In the genomic region with DNA sequence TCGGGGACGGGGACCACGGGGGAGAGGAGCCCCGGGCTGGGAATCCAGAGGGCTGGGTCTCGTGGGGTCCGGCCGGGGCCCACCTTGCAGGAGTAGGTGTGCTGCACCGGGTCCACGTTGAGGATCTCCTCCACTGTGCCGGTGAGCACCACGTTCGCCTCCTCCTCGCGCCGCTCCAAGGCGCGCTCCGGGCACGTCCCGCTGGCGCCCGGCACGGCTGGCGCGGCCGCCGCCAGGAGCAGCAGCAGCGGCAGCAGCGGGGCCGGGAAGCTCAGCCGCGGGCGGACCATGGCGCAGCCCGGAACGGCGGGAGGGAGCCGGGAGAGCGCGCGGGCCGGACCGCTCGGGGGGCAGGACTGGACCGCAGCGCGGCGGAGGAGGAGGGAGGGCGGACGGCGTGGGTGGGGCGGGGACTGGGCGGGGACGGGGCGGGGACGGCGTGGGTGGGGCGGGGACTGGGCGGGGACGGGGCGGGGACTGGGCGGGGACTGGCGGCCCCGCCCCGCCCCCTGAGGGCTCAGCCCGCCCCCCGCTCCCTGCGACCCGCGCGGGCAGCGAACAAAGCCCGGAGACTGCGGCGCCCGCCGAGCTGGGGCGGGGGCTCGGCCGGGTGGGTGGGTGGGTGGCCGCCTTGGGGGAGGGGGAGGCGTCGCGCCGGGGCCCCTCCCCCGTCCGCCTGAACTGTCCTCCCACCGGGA, we compare ENCODE assay signal across 8 mouse cellular contexts. TPM values are rescaled to one million over a fixed set of nuclear protein-coding genes. Genes with fewer than 3 reads are reported as not detected.
DNase-seq lines count a peak whose midpoint lies in the region; ATAC-seq and TF ChIP-seq lines count a peak whose summit lies in the region.

Agrn (minus strand) TSS at position 358 of the 698 bp plus-strand sequence.

- H3K4me3 ChIP-seq in erythroblast, embryonic 14.5 days (replicated peaks), result peak within 1 kb of the TSS; percentile 82
- H3K4me3 ChIP-seq in heart, postnatal 0 days (ENCODE audit: low read depth, low read length), result peak within 1 kb of the TSS; percentile 80
- peak within 1 kb of the TSS; percentile 87 for H3K4me3 ChIP-seq in liver, postnatal 0 days (ENCODE audit: low read depth, low read length)
- peak within 1 kb of the TSS; percentile 87 for H3K4me3 ChIP-seq in neural tube, embryonic 14.5 days (ENCODE audit: low read depth, low read length)
- H3K4me3 ChIP-seq in thymus, adult 2 months (ENCODE audit: control insufficient read depth, insufficient read depth, low read length), result peak within 1 kb of the TSS; percentile 53

- peak within 1 kb of the TSS; percentile 77 for H3K9ac ChIP-seq in heart, postnatal 0 days (replicated peaks; ENCODE audit: low read depth, low read length)
- H3K9ac ChIP-seq in liver, postnatal 0 days (replicated peaks), result peak within 1 kb of the TSS; percentile 78
- H3K9ac ChIP-seq in neural tube, embryonic 14.5 days (replicated peaks; ENCODE audit: low read depth, low read length), result peak within 1 kb of the TSS; percentile 86

- peak; percentile 48 to 60 for DNase-seq in B cell, adult 2 months
- DNase-seq in adrenal gland, postnatal 25 days, result peak; percentile 82
- DNase-seq in heart, postnatal 0 days (ENCODE audit: low spot score), result no peak
- peak; percentile 76 to 91 for DNase-seq in kidney, postnatal 25 days
- peak; percentile 83 for DNase-seq in liver, postnatal 0 days
- peak; percentile 47 for DNase-seq in thymus, adult 2 months

- no peak for TF ChIP-seq EP300 in heart, postnatal 0 days (IDR thresholded peaks at IDR 0.05; ENCODE audit: low read depth)
- no peak for TF ChIP-seq EP300 in liver, postnatal 0 days (IDR thresholded peaks at IDR 0.05; ENCODE audit: low read depth)

- TF ChIP-seq CTCF in heart, postnatal 0 days (IDR thresholded peaks at IDR 0.05; ENCODE audit: low read depth), result no peak
- no peak for TF ChIP-seq CTCF in liver, postnatal 0 days (IDR thresholded peaks at IDR 0.05; ENCODE audit: low read depth)
- TF ChIP-seq CTCF in thymus, adult 2 months (IDR thresholded peaks at IDR 0.05; ENCODE audit: borderline replicate concordance, control insufficient read depth, extremely low read depth, insufficient read depth, low read length, poor library complexity), result no peak

- peaks cover 60% of the 10 kb centered on the region for H3K27me3 ChIP-seq in erythroblast, embryonic 14.5 days (ENCODE audit: control insufficient read depth)
- no peaks in the 10 kb centered on the region for H3K27me3 ChIP-seq in heart, postnatal 0 days (ENCODE audit: control insufficient read depth, insufficient read depth, low read length)
- H3K27me3 ChIP-seq in liver, postnatal 0 days (ENCODE audit: insufficient read depth, low read length), result peaks cover 22% of the 10 kb centered on the region
- H3K27me3 ChIP-seq in neural tube, embryonic 14.5 days (ENCODE audit: control insufficient read depth, insufficient read depth, low read length), result no peaks in the 10 kb centered on the region
- peaks cover 4% of the 10 kb centered on the region for H3K27me3 ChIP-seq in thymus, adult 2 months (ENCODE audit: control insufficient read depth, insufficient read depth, low read length)

- peak; percentile 86 for ATAC-seq in heart, postnatal 0 days (ENCODE audit: insufficient read depth, low read depth)
- peak; percentile 83 for ATAC-seq in liver, postnatal 0 days
- peak; percentile 76 for ATAC-seq in neural tube, embryonic 14.5 days (ENCODE audit: low read depth)

- H3K4me2 ChIP-seq in heart, postnatal 0 days (ENCODE audit: low read depth, low read length), result peak within 1 kb of the TSS; percentile 93
- H3K4me2 ChIP-seq in liver, postnatal 0 days (ENCODE audit: low read depth, low read length), result peak within 1 kb of the TSS; percentile 99
- H3K4me2 ChIP-seq in neural tube, embryonic 14.5 days (ENCODE audit: low read depth, low read length), result peak within 1 kb of the TSS; percentile 68

- H3K4me1 ChIP-seq in erythroblast, embryonic 14.5 days (ENCODE audit: control insufficient read depth), result peaks cover 63% of the 10 kb centered on the region
- H3K4me1 ChIP-seq in heart, postnatal 0 days (ENCODE audit: control insufficient read depth, insufficient read depth), result peaks cover 22% of the 10 kb centered on the region
- H3K4me1 ChIP-seq in liver, postnatal 0 days (ENCODE audit: insufficient read depth), result peaks cover 40% of the 10 kb centered on the region
- H3K4me1 ChIP-seq in neural tube, embryonic 14.5 days (ENCODE audit: control insufficient read depth, insufficient read depth, low read length), result peaks cover 35% of the 10 kb centered on the region
- peaks cover 23% of the 10 kb centered on the region for H3K4me1 ChIP-seq in thymus, adult 2 months (replicated peaks; ENCODE audit: control insufficient read depth, insufficient read depth, low read length)

- H3K27ac ChIP-seq in heart, postnatal 0 days (ENCODE audit: low read depth), result peak within 1 kb of the TSS; percentile 93
- peak within 1 kb of the TSS; percentile 96 for H3K27ac ChIP-seq in liver, postnatal 0 days (ENCODE audit: low read depth)
- peak within 1 kb of the TSS; percentile 94 for H3K27ac ChIP-seq in neural tube, embryonic 14.5 days (ENCODE audit: low read depth, low read length)
- no peak within 1 kb of the TSS for H3K27ac ChIP-seq in thymus, adult 2 months (ENCODE audit: control insufficient read depth, insufficient read depth, low read length)

- TF ChIP-seq POLR2A in thymus, adult 2 months (IDR thresholded peaks at IDR 0.05; ENCODE audit: control insufficient read depth, extremely low read depth, insufficient read depth, low read length, poor library complexity), result no peak

- WGBS in heart, postnatal 0 days, result under 1% methylated on average over 25 of the region's 88 CpGs
- WGBS in liver, postnatal 0 days (ENCODE audit: insufficient replicate concordance), result 0% methylated on average over 35 of the region's 88 CpGs
- 0% methylated on average over 11 of the region's 88 CpGs for WGBS in neural tube, embryonic 14.5 days
- WGBS in thymus, adult 2 months, result under 1% methylated on average over 71 of the region's 88 CpGs

- H3K9me3 ChIP-seq in erythroblast, embryonic 14.5 days (ENCODE audit: control insufficient read depth, low read length), result no peaks in the 10 kb centered on the region; the same call in 1 of the 2 replicates
- no peaks in the 10 kb centered on the region for H3K9me3 ChIP-seq in heart, postnatal 0 days (replicated peaks; ENCODE audit: control insufficient read depth, low read length)
- no peaks in the 10 kb centered on the region for H3K9me3 ChIP-seq in liver, postnatal 0 days (ENCODE audit: low read length)
- no peaks in the 10 kb centered on the region for H3K9me3 ChIP-seq in neural tube, embryonic 14.5 days (ENCODE audit: control insufficient read depth, low read length)

- peaks cover 3% of the 10 kb centered on the region; the same call in 1 of the 2 replicates for H3K36me3 ChIP-seq in erythroblast, embryonic 14.5 days (ENCODE audit: control insufficient read depth)
- no peaks in the 10 kb centered on the region for H3K36me3 ChIP-seq in heart, postnatal 0 days (replicated peaks; ENCODE audit: control insufficient read depth, insufficient read depth, low read length)
- no peaks in the 10 kb centered on the region for H3K36me3 ChIP-seq in liver, postnatal 0 days (replicated peaks; ENCODE audit: insufficient read depth, low read length)
- no peaks in the 10 kb centered on the region; the same call in 1 of the 2 replicates for H3K36me3 ChIP-seq in neural tube, embryonic 14.5 days (ENCODE audit: control insufficient read depth, insufficient read depth, low read length)
- H3K36me3 ChIP-seq in thymus, adult 2 months (ENCODE audit: control insufficient read depth, insufficient read depth, low read length), result no peaks in the 10 kb centered on the region

RNA-seq across cellular contexts. Expression of gene Agrn, which starts in this region (rescaled TPM):
- 33.7 and 46.7 TPM in 2 replicates for total RNA-seq in adrenal gland, postnatal 25 days (2021)
- 0.45 and 0.51 TPM in 2 replicates for polyA plus RNA-seq in erythroblast, embryonic 14.5 days (2012)
- total RNA-seq in heart, postnatal 0 days (2014; rRNA removed; ENCODE audit: low replicate concordance), result 94.4 and 109 TPM in 2 replicates
- polyA plus RNA-seq in heart, postnatal 0 days (2015; fragmentation: Nextera tagmentation; extraction: Ambion mirVana), result 18.5 and 20.1 TPM in 2 replicates
- polyA plus RNA-seq in liver, postnatal 0 days (2015; fragmentation: Nextera tagmentation; extraction: Ambion mirVana), result 4.4 and 5.2 TPM in 2 replicates
- 100 and 136 TPM in 2 replicates for polyA plus RNA-seq in neural tube, embryonic 14.5 days (2014; fragmentation: Nextera tagmentation; extraction: Ambion mirVana)
- 40.3 and 48.7 TPM in 2 replicates for polyA plus RNA-seq in thymus, adult 2 months (2012; rRNA removed)
